Mouse (Mus musculus): ENCODE measurements around the gene Elf2. TPM values are rescaled to one million over a fixed set of nuclear protein-coding genes. Genes with fewer than 3 reads are reported as not detected.

The Elf2 gene
- polyA plus RNA-seq, 1 experiment from 2014 or later: 54.0 TPM

DNA sequence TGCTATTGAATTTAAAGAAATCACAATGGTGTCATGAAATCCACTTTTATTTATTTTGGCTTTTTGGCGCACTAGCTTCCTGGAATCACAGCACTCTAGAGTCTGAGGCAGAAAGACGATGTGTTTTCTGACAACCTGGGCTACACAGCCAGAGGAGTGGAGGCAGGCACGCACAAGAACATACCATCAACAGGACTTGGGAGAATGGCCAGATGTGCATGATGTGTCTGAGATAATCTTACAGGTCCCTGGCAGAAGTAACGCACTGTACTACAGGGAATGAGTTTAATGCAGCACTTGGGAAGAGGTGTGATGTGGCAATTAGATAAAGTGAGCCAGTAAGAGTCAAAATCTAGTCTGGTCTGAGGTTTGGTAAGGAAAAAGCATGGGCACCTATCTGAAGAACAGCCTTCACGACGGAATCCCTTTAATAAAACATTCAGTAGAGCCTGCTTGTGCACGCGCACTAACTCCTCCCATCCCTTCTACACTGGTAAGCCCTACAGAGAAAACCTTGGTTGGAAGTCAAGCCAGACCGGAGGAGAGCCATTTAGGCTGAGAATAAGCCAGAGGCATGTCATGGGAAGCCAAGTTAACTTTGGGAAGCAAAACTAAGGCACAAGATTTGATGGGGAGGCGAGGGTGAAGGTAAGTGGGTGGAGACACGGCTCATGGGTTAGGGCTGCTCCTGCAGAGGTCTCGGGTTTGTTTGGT, 87.6 kb downstream of the Elf2 start:
- Histone ChIP-seq H3K27ac (replicated peaks; ENCODE audit: low read depth, low read length) (no peak overlapping the region), H3K27me3 (ENCODE audit: control insufficient read depth, insufficient read depth, low read length) (no peaks in the 10 kb centered on the region), H3K4me2 (ENCODE audit: low read depth, severe bottlenecking) (no peak overlapping the region), H3K4me3 (ENCODE audit: low read depth, low read length) (no peak overlapping the region), H3K9me3 (ENCODE audit: control insufficient read depth, low read length) (no peaks in the 10 kb centered on the region), H3K9ac (ENCODE audit: low read length) (no peak overlapping the region), H3K4me1 (ENCODE audit: control insufficient read depth, insufficient read depth, low read length) (no peaks in the 10 kb centered on the region), H3K36me3 (ENCODE audit: control insufficient read depth, insufficient read depth, low read length) (peaks cover 11% of the 10 kb centered on the region)
- ATAC-seq (ENCODE audit: insufficient number of reproducible peaks, low FRiP score, low TSS enrichment, low read depth) (no peak), DNase-seq (ENCODE audit: low spot score) (no peak)
- WGBS: 92% methylated on average over 12 of the region's 12 CpGs

DNA sequence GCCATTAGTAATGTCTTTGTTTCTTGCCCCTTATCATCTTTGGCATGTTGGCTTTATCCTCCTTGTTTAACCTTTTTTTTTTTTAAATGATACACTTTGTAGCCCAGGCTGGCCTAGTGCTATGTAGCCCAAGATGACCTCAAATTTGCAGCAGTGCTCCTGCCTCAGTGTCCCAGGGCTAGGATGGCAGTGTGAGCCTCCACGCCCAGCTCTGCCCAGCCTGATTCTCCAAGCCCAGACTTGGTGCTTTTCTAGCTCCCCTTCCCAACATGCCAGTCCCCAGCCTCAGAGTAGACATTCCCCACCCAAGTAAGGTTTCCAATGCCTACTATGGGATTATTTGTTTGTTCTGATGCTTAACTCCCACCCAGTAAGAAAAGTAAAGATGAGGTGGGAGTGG, 88.2 kb downstream of the Elf2 start:
- no peaks in the 10 kb centered on the region for H3K27me3 ChIP-seq (ENCODE audit: control insufficient read depth, insufficient read depth, low read length)
- H3K4me2 ChIP-seq (ENCODE audit: low read depth, severe bottlenecking): no peak overlapping the region
- ATAC-seq (ENCODE audit: insufficient number of reproducible peaks, low FRiP score, low TSS enrichment, low read depth): no peak
- peaks cover 7% of the 10 kb centered on the region for H3K36me3 ChIP-seq (ENCODE audit: control insufficient read depth, insufficient read depth, low read length)
- no peaks in the 10 kb centered on the region for H3K9me3 ChIP-seq (ENCODE audit: control insufficient read depth, low read length)
- DNase-seq (ENCODE audit: low spot score): no peak
- no peak overlapping the region for H3K9ac ChIP-seq (ENCODE audit: low read length)
- WGBS: 100% methylated on average over 1 of the region's 1 CpGs
- H3K4me3 ChIP-seq (ENCODE audit: low read depth, low read length): no peak overlapping the region
- H3K4me1 ChIP-seq (ENCODE audit: control insufficient read depth, insufficient read depth, low read length): no peaks in the 10 kb centered on the region
- no peak overlapping the region for H3K27ac ChIP-seq (replicated peaks; ENCODE audit: low read depth, low read length)

- 88% methylated on average over 5 of the region's 5 CpGs for WGBS
- DNase-seq (ENCODE audit: low spot score) (no peak), ATAC-seq (ENCODE audit: insufficient number of reproducible peaks, low FRiP score, low TSS enrichment, low read depth) (no peak)
- Histone ChIP-seq H3K4me1 (ENCODE audit: control insufficient read depth, insufficient read depth, low read length) (no peaks in the 10 kb centered on the region), H3K36me3 (ENCODE audit: control insufficient read depth, insufficient read depth, low read length) (peaks cover 6% of the 10 kb centered on the region; the same call in 1 of the 2 replicates), H3K9ac (ENCODE audit: low read length) (no peak overlapping the region), H3K27ac (replicated peaks; ENCODE audit: low read depth, low read length) (no peak overlapping the region), H3K27me3 (ENCODE audit: control insufficient read depth, insufficient read depth, low read length) (no peaks in the 10 kb centered on the region), H3K4me3 (ENCODE audit: low read depth, low read length) (no peak overlapping the region), H3K4me2 (ENCODE audit: low read depth, severe bottlenecking) (no peak overlapping the region), H3K9me3 (ENCODE audit: control insufficient read depth, low read length) (no peaks in the 10 kb centered on the region)
These were observed 89.4 kb downstream of the Elf2 start for GRCm38 (mm10) chr3:51251057-51251456.

DNA sequence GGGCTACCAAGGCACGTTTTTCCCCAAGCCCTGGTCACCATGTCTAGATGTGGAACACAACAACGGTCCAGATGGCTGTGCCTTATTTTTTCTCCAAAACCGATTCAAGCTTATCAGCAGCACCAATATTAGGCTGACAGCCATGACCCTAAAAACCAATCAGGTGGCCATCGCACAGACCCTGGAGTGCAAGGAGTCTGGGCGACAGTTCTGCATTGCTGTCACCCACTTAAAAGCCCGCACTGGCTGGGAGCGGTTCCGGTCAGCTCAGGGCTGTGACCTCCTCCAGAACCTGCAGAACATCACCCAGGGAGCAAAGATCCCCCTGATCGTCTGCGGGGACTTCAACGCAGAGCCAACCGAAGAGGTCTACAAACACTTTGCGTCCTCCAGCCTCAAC, 90.6 kb downstream of the Elf2 start:
- Histone ChIP-seq H3K27me3 (ENCODE audit: control insufficient read depth, insufficient read depth, low read length) (no peaks in the 10 kb centered on the region), H3K9me3 (ENCODE audit: control insufficient read depth, low read length) (no peaks in the 10 kb centered on the region), H3K36me3 (ENCODE audit: control insufficient read depth, insufficient read depth, low read length) (peaks cover 5% of the 10 kb centered on the region; the same call in 1 of the 2 replicates), H3K4me3 (ENCODE audit: low read depth, low read length) (no peak overlapping the region), H3K9ac (ENCODE audit: low read length) (no peak overlapping the region), H3K4me1 (ENCODE audit: control insufficient read depth, insufficient read depth, low read length) (no peaks in the 10 kb centered on the region), H3K27ac (replicated peaks; ENCODE audit: low read depth, low read length) (no peak overlapping the region), H3K4me2 (ENCODE audit: low read depth, severe bottlenecking) (no peak overlapping the region)
- no peak for DNase-seq (ENCODE audit: low spot score)
- 96% methylated on average over 13 of the region's 13 CpGs for WGBS
- ATAC-seq (ENCODE audit: insufficient number of reproducible peaks, low FRiP score, low TSS enrichment, low read depth): no peak

GRCm38 (mm10) chr3:51249460-51249859, 91.0 kb downstream of the Elf2 start:
- DNase-seq (ENCODE audit: low spot score) (no peak), ATAC-seq (ENCODE audit: insufficient number of reproducible peaks, low FRiP score, low TSS enrichment, low read depth) (no peak)
- Histone ChIP-seq H3K4me3 (ENCODE audit: low read depth, low read length) (no peak overlapping the region), H3K9ac (ENCODE audit: low read length) (no peak overlapping the region), H3K4me1 (ENCODE audit: control insufficient read depth, insufficient read depth, low read length) (no peaks in the 10 kb centered on the region), H3K4me2 (ENCODE audit: low read depth, severe bottlenecking) (no peak overlapping the region), H3K27ac (replicated peaks; ENCODE audit: low read depth, low read length) (no peak overlapping the region), H3K27me3 (ENCODE audit: control insufficient read depth, insufficient read depth, low read length) (no peaks in the 10 kb centered on the region), H3K9me3 (ENCODE audit: control insufficient read depth, low read length) (no peaks in the 10 kb centered on the region), H3K36me3 (ENCODE audit: control insufficient read depth, insufficient read depth, low read length) (peaks cover 4% of the 10 kb centered on the region; the same call in 1 of the 2 replicates)
- WGBS: 94% methylated on average over 11 of the region's 11 CpGs

GRCm38 (mm10) chr3:51248600-51248999, 91.9 kb downstream of the Elf2 start:
- DNase-seq (ENCODE audit: low spot score) (no peak), ATAC-seq (ENCODE audit: insufficient number of reproducible peaks, low FRiP score, low TSS enrichment, low read depth) (no peak)
- no peak overlapping the region for H3K27ac ChIP-seq (replicated peaks; ENCODE audit: low read depth, low read length)
- H3K4me1 ChIP-seq (ENCODE audit: control insufficient read depth, insufficient read depth, low read length): no peaks in the 10 kb centered on the region
- no peaks in the 10 kb centered on the region for H3K27me3 ChIP-seq (ENCODE audit: control insufficient read depth, insufficient read depth, low read length)
- H3K9me3 ChIP-seq (ENCODE audit: control insufficient read depth, low read length): no peaks in the 10 kb centered on the region
- H3K4me3 ChIP-seq (ENCODE audit: low read depth, low read length): no peak overlapping the region
- no peak overlapping the region for H3K4me2 ChIP-seq (ENCODE audit: low read depth, severe bottlenecking)
- WGBS: 93% methylated on average over 6 of the region's 6 CpGs
- no peak overlapping the region for H3K9ac ChIP-seq (ENCODE audit: low read length)
- H3K36me3 ChIP-seq (ENCODE audit: control insufficient read depth, insufficient read depth, low read length): peaks cover under 1% of the 10 kb centered on the region; the same call in 1 of the 2 replicates

- DNase-seq (ENCODE audit: low spot score) (peak; percentile 39), ATAC-seq (ENCODE audit: insufficient number of reproducible peaks, low FRiP score, low TSS enrichment, low read depth) (peak; percentile 44; the same call in 1 of the 2 replicates)
- Histone ChIP-seq H3K9me3 (ENCODE audit: control insufficient read depth, low read length) (no peaks in the 10 kb centered on the region), H3K4me1 (ENCODE audit: control insufficient read depth, insufficient read depth, low read length) (no peaks in the 10 kb centered on the region), H3K9ac (ENCODE audit: low read length) (no peak overlapping the region), H3K27me3 (ENCODE audit: control insufficient read depth, insufficient read depth, low read length) (no peaks in the 10 kb centered on the region), H3K27ac (replicated peaks; ENCODE audit: low read depth, low read length) (no peak overlapping the region), H3K4me3 (ENCODE audit: low read depth, low read length) (no peak overlapping the region), H3K4me2 (ENCODE audit: low read depth, severe bottlenecking) (no peak overlapping the region), H3K36me3 (ENCODE audit: control insufficient read depth, insufficient read depth, low read length) (no peaks in the 10 kb centered on the region; the same call in 1 of the 2 replicates)
- 67% methylated on average over 16 of the region's 16 CpGs for WGBS
These were observed 92.8 kb downstream of the Elf2 start for GRCm38 (mm10) chr3:51247704-51248103.

DNA sequence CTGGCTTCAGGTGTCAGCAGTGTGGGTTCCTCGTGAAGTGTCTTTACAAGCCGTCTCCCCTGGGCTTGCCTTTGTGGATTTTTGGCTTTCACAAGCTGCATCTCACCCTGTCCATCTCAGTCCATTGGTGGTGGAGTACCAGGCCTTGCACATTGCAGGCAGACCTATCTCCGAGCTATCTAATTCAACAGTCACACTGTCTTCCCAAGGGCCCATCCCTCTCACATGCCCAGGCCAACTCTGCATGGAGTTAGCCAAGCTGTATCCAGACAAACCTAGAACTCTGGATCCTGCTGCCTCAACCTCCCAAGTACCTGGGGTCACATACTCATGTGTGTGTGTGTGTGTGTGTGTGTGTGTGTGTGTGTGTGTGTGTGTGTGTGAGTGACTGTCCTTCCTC, 100.9 kb downstream of the Elf2 start:
- no peak for ATAC-seq (ENCODE audit: insufficient number of reproducible peaks, low FRiP score, low TSS enrichment, low read depth)

DNA sequence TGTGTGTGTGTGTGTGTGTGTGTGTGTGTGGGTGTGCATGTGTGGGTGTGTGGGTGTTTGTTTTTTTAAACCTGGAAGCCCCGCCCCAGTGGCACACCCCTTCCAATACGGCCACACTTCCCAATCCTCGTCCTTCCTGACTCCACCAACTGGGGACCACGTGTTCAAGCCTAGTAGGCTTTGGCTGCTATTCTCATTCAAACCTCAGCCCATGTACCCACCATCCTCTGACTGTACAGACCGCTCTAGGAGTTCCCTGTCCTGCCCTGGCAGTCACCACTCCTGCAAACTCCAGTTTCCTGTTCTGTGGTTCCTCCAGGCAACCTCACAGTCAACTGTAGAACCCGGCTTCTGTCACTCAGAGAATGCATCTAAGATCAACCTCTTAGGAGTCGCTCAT, 101.9 kb downstream of the Elf2 start:
- Histone ChIP-seq H3K4me3 (ENCODE audit: low read depth, low read length) (no peak overlapping the region), H3K4me2 (ENCODE audit: low read depth, severe bottlenecking) (no peak overlapping the region), H3K36me3 (ENCODE audit: control insufficient read depth, insufficient read depth, low read length) (peaks cover 2% of the 10 kb centered on the region; the same call in 1 of the 2 replicates), H3K9me3 (ENCODE audit: control insufficient read depth, low read length) (no peaks in the 10 kb centered on the region), H3K27ac (replicated peaks; ENCODE audit: low read depth, low read length) (no peak overlapping the region), H3K4me1 (ENCODE audit: control insufficient read depth, insufficient read depth, low read length) (no peaks in the 10 kb centered on the region), H3K27me3 (ENCODE audit: control insufficient read depth, insufficient read depth, low read length) (no peaks in the 10 kb centered on the region), H3K9ac (ENCODE audit: low read length) (no peak overlapping the region)
- ATAC-seq (ENCODE audit: insufficient number of reproducible peaks, low FRiP score, low TSS enrichment, low read depth) (no peak), DNase-seq (ENCODE audit: low spot score) (no peak)
- 87% methylated on average over 5 of the region's 7 CpGs for WGBS

More for the DNA sequence above, 100.9 kb downstream of the Elf2 start:
- no peak overlapping the region for H3K9ac ChIP-seq (ENCODE audit: low read length)
- H3K4me1 ChIP-seq (ENCODE audit: control insufficient read depth, insufficient read depth, low read length): no peaks in the 10 kb centered on the region
- DNase-seq (ENCODE audit: low spot score): no peak
- 91% methylated on average over 3 of the region's 3 CpGs for WGBS
- H3K4me2 ChIP-seq (ENCODE audit: low read depth, severe bottlenecking): no peak overlapping the region
- H3K36me3 ChIP-seq (ENCODE audit: control insufficient read depth, insufficient read depth, low read length): peaks cover 2% of the 10 kb centered on the region; the same call in 1 of the 2 replicates
- H3K27me3 ChIP-seq (ENCODE audit: control insufficient read depth, insufficient read depth, low read length): no peaks in the 10 kb centered on the region
- H3K4me3 ChIP-seq (ENCODE audit: low read depth, low read length): no peak overlapping the region
- no peaks in the 10 kb centered on the region for H3K9me3 ChIP-seq (ENCODE audit: control insufficient read depth, low read length)
- no peak overlapping the region for H3K27ac ChIP-seq (replicated peaks; ENCODE audit: low read depth, low read length)

Measured in limb, embryonic 11.5 days (tissue).